Mouse (Mus musculus) kidney, postnatal 0 days (tissue): ENCODE results near the gene Fbxo31. TPM values are rescaled to one million over a fixed set of nuclear protein-coding genes. Genes with fewer than 3 reads are reported as not detected.
A peak's percentile ranks its signal among the peaks of the same experiment; 100 is the strongest.

Experiments used
- ATAC-seq: fragments of 200-750 bp; cut with Nextera tagmentation; replicated peaks from 2 replicates; pipeline ENCODE4 v1.8.0; 2017; ENCODE audit warnings: low read depth, moderate number of reproducible peaks, moderate TSS enrichment, moderate library complexity; ENCODE audit not compliant: low FRiP score
- DNase-seq: peaks from one replicate; pipeline ENCODE4 v3.0.0-alpha.2; 2016; ENCODE audit warnings: low spot score
- H3K27ac ChIP-seq: fragments of 300-500 bp; sonication (generic); 2 replicates; pipeline ENCODE4 v1.5.1; 2014; ENCODE audit warnings: mild to moderate bottlenecking
- H3K27me3 ChIP-seq: fragments of 300-500 bp; sonication (generic); 2 replicates; pipeline ENCODE4 v1.6.1; 2014; ENCODE audit warnings: low read length, mixed read lengths; ENCODE audit not compliant: insufficient read depth
- H3K36me3 ChIP-seq: fragments of 300-500 bp; sonication (generic); 2 replicates; pipeline ENCODE4 v1.6.1; 2014; ENCODE audit warnings: low read length, mixed read lengths; ENCODE audit not compliant: insufficient read depth
- H3K4me1 ChIP-seq: fragments of 300-500 bp; sonication (generic); replicated peaks from 2 replicates; pipeline ENCODE4 v1.6.1; 2014; ENCODE audit warnings: antibody characterized with exemption, low read length, mixed read lengths; ENCODE audit not compliant: insufficient read depth
- H3K4me2 ChIP-seq: fragments of 300-500 bp; sonication (generic); 2 replicates; pipeline ENCODE4 v1.6.1; 2014; ENCODE audit warnings: mild to moderate bottlenecking, low read length, moderate library complexity, mixed read lengths
- H3K4me3 ChIP-seq: fragments of 300-500 bp; sonication (generic); replicated peaks from 2 replicates; pipeline ENCODE4 v1.5.1; 2014; ENCODE audit warnings: low read depth, low read length
- H3K9ac ChIP-seq: fragments of 300-500 bp; sonication (generic); 2 replicates; pipeline ENCODE4 v1.6.1; 2014; ENCODE audit warnings: low read depth, low read length
- H3K9me3 ChIP-seq: fragments of 300-500 bp; sonication (generic); replicated peaks from 2 replicates; pipeline ENCODE4 v1.6.1; 2016; ENCODE audit warnings: low read length, inconsistent platforms, mixed read lengths
- CTCF ChIP-seq: IDR thresholded peaks from 2 replicates; pipeline ENCODE4 v1.5.1; 2016; ENCODE audit warnings: antibody characterized with exemption, low read depth, mild to moderate bottlenecking, moderate library complexity
- WGBS: fragments of 180-500 bp; shearing (Covaris S2); extraction: QIAGEN DNeasy Blood & Tissue Kit; methylation state at CpG from one replicate; pipeline ENCODE4 v1.1.7; 2014; 5-methylcytosine and 5-hydroxymethylcytosine counted together
- polyA plus RNA-seq: library from polyadenylated mRNA; unstranded; fragments of >200 nt; fragmentation: Nextera tagmentation; extraction: Ambion mirVana; gene quantifications from 2 replicates; pipeline ENCODE4 v1.2.1, GENCODE M21; 2015

Gene Fbxo31
- polyA plus RNA-seq, 1 experiment from 2014 or later = 14.9 TPM

DNA sequence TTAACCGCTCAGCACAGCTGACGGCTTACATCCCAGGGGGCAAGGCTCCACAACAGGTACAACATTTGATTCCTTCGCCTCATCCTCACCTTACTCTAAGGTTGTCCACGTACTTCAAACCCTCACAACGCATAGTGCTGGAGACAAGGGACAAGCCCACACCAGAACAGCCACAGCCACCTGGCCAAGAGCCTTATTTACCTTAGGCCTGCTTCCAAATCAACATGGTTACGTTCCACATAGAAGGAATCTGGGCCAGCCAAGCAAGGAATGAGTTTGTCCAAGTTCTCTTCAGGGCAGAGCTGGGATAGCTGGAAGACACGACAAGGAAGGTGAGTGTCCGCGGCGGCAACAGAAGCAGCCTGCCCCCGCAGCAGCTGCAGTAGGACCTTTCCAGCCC, 31.3 kb upstream of the Fbxo31 start:
- H3K4me2 ChIP-seq = no peak overlapping the region
- H3K4me1 ChIP-seq = no peaks in the 10 kb centered on the region
- no peak for DNase-seq
- H3K4me3 ChIP-seq = no peak overlapping the region
- no peak for TF ChIP-seq CTCF
- H3K9me3 ChIP-seq = no peaks in the 10 kb centered on the region
- 88% methylated on average over 11 of the region's 11 CpGs for WGBS
- no peak overlapping the region for H3K9ac ChIP-seq
- H3K36me3 ChIP-seq = peaks cover 55% of the 10 kb centered on the region
- ATAC-seq = no peak
- H3K27ac ChIP-seq = no peak overlapping the region
- no peaks in the 10 kb centered on the region for H3K27me3 ChIP-seq

DNA sequence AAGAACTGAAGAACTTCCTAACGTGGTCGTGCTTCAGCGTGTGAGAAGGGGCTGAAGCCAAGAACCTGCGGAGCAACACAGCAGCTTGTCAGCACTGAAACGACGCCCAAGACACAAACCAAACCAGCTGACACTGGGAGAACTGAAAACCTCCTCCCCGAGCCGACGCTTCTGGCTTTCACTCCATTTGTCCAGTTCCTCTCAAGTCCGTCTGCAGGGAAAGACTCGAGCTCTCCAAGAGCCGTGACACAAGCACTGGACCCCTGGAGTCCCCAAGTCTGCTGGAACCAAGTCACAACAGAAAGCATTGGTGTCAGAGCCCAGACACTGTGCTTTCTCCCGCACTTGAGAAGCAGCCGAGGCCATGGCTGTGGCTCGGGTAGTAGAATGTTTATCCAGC, 30.6 kb upstream of the Fbxo31 start:
- TF ChIP-seq CTCF = no peak
- Histone ChIP-seq H3K9ac (no peak overlapping the region), H3K4me2 (no peak overlapping the region), H3K4me1 (no peaks in the 10 kb centered on the region), H3K9me3 (no peaks in the 10 kb centered on the region), H3K4me3 (no peak overlapping the region), H3K36me3 (peaks cover 61% of the 10 kb centered on the region), H3K27me3 (no peaks in the 10 kb centered on the region), H3K27ac (no peak overlapping the region)
- DNase-seq (no peak), ATAC-seq (no peak)
- 81% methylated on average over 15 of the region's 15 CpGs for WGBS

- DNase-seq = peak; percentile 47
- WGBS = 86% methylated on average over 5 of the region's 5 CpGs
- Histone ChIP-seq H3K9me3 (no peaks in the 10 kb centered on the region), H3K4me3 (no peak overlapping the region), H3K27me3 (no peaks in the 10 kb centered on the region), H3K9ac (no peak overlapping the region), H3K27ac (no peak overlapping the region), H3K4me2 (no peak overlapping the region), H3K36me3 (peaks cover 65% of the 10 kb centered on the region), H3K4me1 (no peaks in the 10 kb centered on the region)
- no peak for ATAC-seq
- TF ChIP-seq CTCF = peak; percentile 72
Observed at GRCm38 (mm10) chr8:121607661-121608060, 29.1 kb upstream of the Fbxo31 start.

GRCm38 (mm10) chr8:121603801-121604200, 25.2 kb upstream of the Fbxo31 start:
- H3K4me2 ChIP-seq = no peak overlapping the region
- H3K27me3 ChIP-seq = no peaks in the 10 kb centered on the region
- H3K4me3 ChIP-seq = no peak overlapping the region
- no peaks in the 10 kb centered on the region for H3K9me3 ChIP-seq
- no peak for DNase-seq
- TF ChIP-seq CTCF = no peak
- WGBS = 94% methylated on average over 12 of the region's 12 CpGs
- H3K36me3 ChIP-seq = peaks cover 63% of the 10 kb centered on the region
- no peak overlapping the region for H3K27ac ChIP-seq
- no peak for ATAC-seq
- no peak overlapping the region for H3K9ac ChIP-seq
- no peaks in the 10 kb centered on the region for H3K4me1 ChIP-seq

DNA sequence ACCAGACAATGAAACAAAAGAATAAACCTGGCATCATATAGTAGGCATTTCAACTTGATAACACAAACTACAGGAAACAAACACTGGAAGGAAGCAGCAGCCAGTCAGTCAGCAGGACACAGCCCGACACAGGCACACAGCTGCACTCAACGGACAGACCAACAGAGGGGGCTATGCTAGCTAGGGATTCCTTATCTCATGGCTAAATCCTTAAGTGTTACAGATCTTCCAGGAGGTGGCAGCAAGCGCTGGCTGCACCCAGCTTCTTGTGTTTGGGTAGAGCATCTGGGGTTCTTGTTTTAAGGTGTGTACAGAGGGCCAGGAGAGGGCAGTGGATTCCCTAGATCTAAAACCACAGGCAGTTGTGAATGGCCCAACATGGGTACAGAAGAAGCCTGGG, 24.3 kb upstream of the Fbxo31 start:
- TF ChIP-seq CTCF = peak; percentile 98
- ATAC-seq (0 out of 2 replicates have a peak, but pooled peaks have one; percentile 46), DNase-seq (peak; percentile 92)
- Histone ChIP-seq H3K4me2 (no peak overlapping the region), H3K36me3 (peaks cover 60% of the 10 kb centered on the region), H3K9ac (no peak overlapping the region), H3K27ac (no peak overlapping the region), H3K27me3 (no peaks in the 10 kb centered on the region), H3K4me3 (no peak overlapping the region), H3K4me1 (no peaks in the 10 kb centered on the region), H3K9me3 (no peaks in the 10 kb centered on the region)
- 35% methylated on average over 3 of the region's 3 CpGs for WGBS

- no peaks in the 10 kb centered on the region for H3K4me1 ChIP-seq
- ATAC-seq (no peak), DNase-seq (no peak)
- H3K9me3 ChIP-seq = no peaks in the 10 kb centered on the region
- 94% methylated on average over 12 of the region's 12 CpGs for WGBS
- no peak overlapping the region for H3K4me3 ChIP-seq
- no peak overlapping the region for H3K9ac ChIP-seq
- H3K27ac ChIP-seq = no peak overlapping the region
- TF ChIP-seq CTCF = no peak
- no peak overlapping the region for H3K4me2 ChIP-seq
- H3K36me3 ChIP-seq = peaks cover 61% of the 10 kb centered on the region
- no peaks in the 10 kb centered on the region for H3K27me3 ChIP-seq
Observed at GRCm38 (mm10) chr8:121602411-121602810, 23.8 kb upstream of the Fbxo31 start.

DNA sequence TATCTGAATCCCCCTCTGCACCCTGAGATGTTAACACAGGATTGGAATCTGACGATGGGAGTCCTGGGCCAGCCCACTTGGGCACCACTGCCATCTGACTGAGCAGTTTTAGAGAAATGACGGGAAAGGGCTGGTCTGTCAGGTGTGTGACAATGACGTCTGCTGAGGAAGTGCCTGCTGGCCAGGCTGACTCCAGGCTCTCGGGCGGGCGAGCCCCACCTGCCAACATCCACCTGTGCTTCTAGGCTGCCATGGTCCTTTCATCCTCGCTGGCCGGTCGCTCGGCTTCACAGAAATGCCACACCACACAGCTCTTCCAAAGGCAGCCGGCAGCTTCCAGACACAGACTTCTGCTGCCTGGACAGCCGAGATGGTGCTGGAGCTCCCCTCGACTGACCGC, 21.2 kb upstream of the Fbxo31 start:
- no peaks in the 10 kb centered on the region for H3K4me1 ChIP-seq
- no peak for DNase-seq
- H3K36me3 ChIP-seq = peaks cover 51% of the 10 kb centered on the region
- no peak overlapping the region for H3K9ac ChIP-seq
- no peak for ATAC-seq
- WGBS = 89% methylated on average over 14 of the region's 14 CpGs
- H3K27ac ChIP-seq = no peak overlapping the region
- no peaks in the 10 kb centered on the region for H3K9me3 ChIP-seq
- H3K4me2 ChIP-seq = no peak overlapping the region
- H3K27me3 ChIP-seq = no peaks in the 10 kb centered on the region
- no peak overlapping the region for H3K4me3 ChIP-seq
- no peak for TF ChIP-seq CTCF
